Mouse (Mus musculus): Measurements from ENCODE around the gene Ifit1bl2. TPM values are rescaled to one million over a fixed set of nuclear protein-coding genes. Genes with fewer than 3 reads are reported as not detected.

The Ifit1bl2 gene
- polyA plus RNA-seq, 1 experiment from 2014 or later, result 0.22 TPM

GRCm38 (mm10) chr19:34573650-34574049 is 66.9 kb downstream of the Ifit1bl2 start:
- H3K9ac ChIP-seq (replicated peaks; ENCODE audit: low read depth, low read length), result no peak overlapping the region
- H3K9me3 ChIP-seq (ENCODE audit: control insufficient read depth, low read length), result no peaks in the 10 kb centered on the region
- no peaks in the 10 kb centered on the region for H3K27me3 ChIP-seq (replicated peaks; ENCODE audit: control insufficient read depth, insufficient read depth, low read length)
- no peak overlapping the region for H3K4me2 ChIP-seq (ENCODE audit: low read length)
- H3K27ac ChIP-seq (ENCODE audit: low read length), result no peak overlapping the region
- no peak for ATAC-seq
- H3K36me3 ChIP-seq (ENCODE audit: control insufficient read depth, insufficient read depth), result no peaks in the 10 kb centered on the region
- WGBS, result 94% methylated on average over 5 of the region's 5 CpGs
- H3K4me1 ChIP-seq (replicated peaks; ENCODE audit: control insufficient read depth, insufficient read depth, low read length), result no peaks in the 10 kb centered on the region
- no peak overlapping the region for H3K4me3 ChIP-seq (replicated peaks; ENCODE audit: low read length)

- no peaks in the 10 kb centered on the region for H3K27me3 ChIP-seq (replicated peaks; ENCODE audit: control insufficient read depth, insufficient read depth, low read length)
- WGBS, result 89% methylated on average over 1 of the region's 1 CpGs
- H3K4me2 ChIP-seq (ENCODE audit: low read length), result no peak overlapping the region
- no peaks in the 10 kb centered on the region for H3K4me1 ChIP-seq (replicated peaks; ENCODE audit: control insufficient read depth, insufficient read depth, low read length)
- no peak overlapping the region for H3K27ac ChIP-seq (ENCODE audit: low read length)
- no peak overlapping the region for H3K4me3 ChIP-seq (replicated peaks; ENCODE audit: low read length)
- H3K9ac ChIP-seq (replicated peaks; ENCODE audit: low read depth, low read length), result no peak overlapping the region
- H3K9me3 ChIP-seq (ENCODE audit: control insufficient read depth, low read length), result no peaks in the 10 kb centered on the region
- ATAC-seq, result no peak
- H3K36me3 ChIP-seq (ENCODE audit: control insufficient read depth, insufficient read depth), result no peaks in the 10 kb centered on the region
Observed at GRCm38 (mm10) chr19:34571080-34571479, 69.5 kb downstream of the Ifit1bl2 start.

- WGBS, result 74% methylated on average over 4 of the region's 4 CpGs
- ATAC-seq, result no peak
- H3K4me2 ChIP-seq (ENCODE audit: low read length), result no peak overlapping the region
- H3K27ac ChIP-seq (ENCODE audit: low read length), result no peak overlapping the region
- no peaks in the 10 kb centered on the region for H3K27me3 ChIP-seq (replicated peaks; ENCODE audit: control insufficient read depth, insufficient read depth, low read length)
- no peaks in the 10 kb centered on the region for H3K9me3 ChIP-seq (ENCODE audit: control insufficient read depth, low read length)
- H3K36me3 ChIP-seq (ENCODE audit: control insufficient read depth, insufficient read depth), result no peaks in the 10 kb centered on the region
- no peak overlapping the region for H3K9ac ChIP-seq (replicated peaks; ENCODE audit: low read depth, low read length)
- no peak overlapping the region for H3K4me3 ChIP-seq (replicated peaks; ENCODE audit: low read length)
- no peaks in the 10 kb centered on the region for H3K4me1 ChIP-seq (replicated peaks; ENCODE audit: control insufficient read depth, insufficient read depth, low read length)
Observed at GRCm38 (mm10) chr19:34569896-34570476, 70.6 kb downstream of the Ifit1bl2 start.

- Histone ChIP-seq H3K36me3 (ENCODE audit: control insufficient read depth, insufficient read depth) (no peaks in the 10 kb centered on the region), H3K4me1 (replicated peaks; ENCODE audit: control insufficient read depth, insufficient read depth, low read length) (no peaks in the 10 kb centered on the region), H3K4me2 (ENCODE audit: low read length) (no peak overlapping the region), H3K27ac (ENCODE audit: low read length) (no peak overlapping the region), H3K9me3 (ENCODE audit: control insufficient read depth, low read length) (no peaks in the 10 kb centered on the region), H3K9ac (replicated peaks; ENCODE audit: low read depth, low read length) (no peak overlapping the region), H3K27me3 (replicated peaks; ENCODE audit: control insufficient read depth, insufficient read depth, low read length) (no peaks in the 10 kb centered on the region), H3K4me3 (replicated peaks; ENCODE audit: low read length) (no peak overlapping the region)
- no peak for ATAC-seq
- 81% methylated on average over 7 of the region's 7 CpGs for WGBS
Observed at GRCm38 (mm10) chr19:34568988-34569895, 71.3 kb downstream of the Ifit1bl2 start.

Other genes starting within 250 kb of the Ifit1bl2 start
- gene Ch25h, start 165.6 kb downstream of the Ifit1bl2 start, polyA plus RNA-seq (2015; fragmentation: Nextera tagmentation; extraction: Ambion mirVana), result 0.39 and 0.58 TPM in 2 replicates
- gene Lipa, start 113.3 kb downstream of the Ifit1bl2 start, polyA plus RNA-seq (2015; fragmentation: Nextera tagmentation; extraction: Ambion mirVana), result 14.2 and 16.0 TPM in 2 replicates
- 9.0 and 10.5 TPM in 2 replicates for gene Ifit2, start 90.0 kb downstream of the Ifit1bl2 start, polyA plus RNA-seq (2015; fragmentation: Nextera tagmentation; extraction: Ambion mirVana)
- 1.3 TPM in 2 replicates for gene Ifit3, start 57.2 kb downstream of the Ifit1bl2 start, polyA plus RNA-seq (2015; fragmentation: Nextera tagmentation; extraction: Ambion mirVana)
- 0.65 and 0.98 TPM in 2 replicates for gene Ifit1bl1, start 38.8 kb downstream of the Ifit1bl2 start, polyA plus RNA-seq (2015; fragmentation: Nextera tagmentation; extraction: Ambion mirVana)
- gene Ifit3b, start 32.8 kb downstream of the Ifit1bl2 start, polyA plus RNA-seq (2015; fragmentation: Nextera tagmentation; extraction: Ambion mirVana), result 0.30 TPM in 1 of 2 replicates, not detected in the other
- 0.15 and 0.18 TPM in 2 replicates for gene Ifit1, start 128 bp upstream of the Ifit1bl2 start, polyA plus RNA-seq (2015; fragmentation: Nextera tagmentation; extraction: Ambion mirVana)
- 2.8 and 3.9 TPM in 2 replicates for gene Slc16a12, start 106.5 kb upstream of the Ifit1bl2 start, polyA plus RNA-seq (2015; fragmentation: Nextera tagmentation; extraction: Ambion mirVana)
- 5.2 and 5.5 TPM in 2 replicates for gene Pank1, start 238.7 kb upstream of the Ifit1bl2 start, polyA plus RNA-seq (2015; fragmentation: Nextera tagmentation; extraction: Ambion mirVana)

Measured in forebrain, embryonic 16.5 days (tissue).